7 mouse cellular contexts compared by ENCODE assay signal in genomic region chr15:83148801-83149195, GRCm38 (mm10). TPM values are rescaled to one million over a fixed set of nuclear protein-coding genes. Genes with fewer than 3 reads are reported as not detected.
DNase-seq lines count a peak whose midpoint lies in the region; ATAC-seq and TF ChIP-seq lines count a peak whose summit lies in the region.

No protein-coding gene starts in this region.

- peak overlapping the region; percentile 99 for H3K9ac ChIP-seq in embryonic facial prominence, embryonic 13.5 days
- H3K9ac ChIP-seq in hindbrain, postnatal 0 days (replicated peaks; ENCODE audit: low read length): peak overlapping the region; percentile 90
- peak overlapping the region; percentile 96 for H3K9ac ChIP-seq in midbrain, embryonic 15.5 days

- peaks cover 14% of the 10 kb centered on the region for H3K4me1 ChIP-seq in lung, adult 2 months (ENCODE audit: control insufficient read depth, insufficient read depth, low read length)
- H3K4me1 ChIP-seq in embryonic facial prominence, embryonic 13.5 days: peaks cover 12% of the 10 kb centered on the region
- H3K4me1 ChIP-seq in hindbrain, postnatal 0 days (ENCODE audit: insufficient read depth, low read length): peaks cover 9% of the 10 kb centered on the region; the same call in 1 of the 2 replicates
- peaks cover 20% of the 10 kb centered on the region for H3K4me1 ChIP-seq in midbrain, embryonic 15.5 days

- no peak for TF ChIP-seq POLR2A in lung, adult 2 months (IDR thresholded peaks at IDR 0.05; ENCODE audit: borderline replicate concordance, extremely low read depth, low read depth, low read length)

- H3K4me2 ChIP-seq in embryonic facial prominence, embryonic 13.5 days: peak overlapping the region; percentile 80
- peak overlapping the region; percentile 87 for H3K4me2 ChIP-seq in hindbrain, postnatal 0 days (ENCODE audit: low read depth, low read length)
- peak overlapping the region; percentile 88 for H3K4me2 ChIP-seq in midbrain, embryonic 15.5 days

- peak; percentile 80 for ATAC-seq in embryonic facial prominence, embryonic 13.5 days (ENCODE audit: insufficient number of reproducible peaks, insufficient read depth, low FRiP score, low TSS enrichment, low read depth)
- peak; percentile 82 for ATAC-seq in hindbrain, postnatal 0 days
- ATAC-seq in midbrain, embryonic 15.5 days (replicated peaks): peak; percentile 74

- no peak for TF ChIP-seq CTCF in lung, adult 2 months (IDR thresholded peaks at IDR 0.05; ENCODE audit: insufficient read depth, low read length)
- TF ChIP-seq CTCF in hindbrain, postnatal 0 days (IDR thresholded peaks at IDR 0.05; ENCODE audit: low read depth): no peak

- no peaks in the 10 kb centered on the region for H3K27me3 ChIP-seq in embryonic facial prominence, embryonic 13.5 days
- H3K27me3 ChIP-seq in hindbrain, postnatal 0 days (ENCODE audit: insufficient read depth, low read length): no peaks in the 10 kb centered on the region
- no peaks in the 10 kb centered on the region for H3K27me3 ChIP-seq in midbrain, embryonic 15.5 days (replicated peaks)

- H3K36me3 ChIP-seq in embryonic facial prominence, embryonic 13.5 days: peaks cover 42% of the 10 kb centered on the region
- peaks cover 11% of the 10 kb centered on the region for H3K36me3 ChIP-seq in hindbrain, postnatal 0 days (ENCODE audit: insufficient read depth, low read length)
- H3K36me3 ChIP-seq in midbrain, embryonic 15.5 days (replicated peaks): 0 out of 2 replicates have a peak, but pooled peaks cover 2% of the 10 kb centered on the region

- DNase-seq in lung, adult 2 months: no peak
- no peak for DNase-seq in lung, postnatal 4 days
- DNase-seq in hindbrain, postnatal 0 days (ENCODE audit: low spot score): peak; percentile 83
- DNase-seq in right cerebral cortex, postnatal 10 days (ENCODE audit: low spot score in 2 of 2): no peak
- DNase-seq in cerebellum, postnatal 25 days: no peak

- H3K27ac ChIP-seq in embryonic facial prominence, embryonic 13.5 days: peak overlapping the region; percentile 99
- peak overlapping the region; percentile 99 for H3K27ac ChIP-seq in hindbrain, postnatal 0 days
- peak overlapping the region; percentile 99 for H3K27ac ChIP-seq in midbrain, embryonic 15.5 days

- peak overlapping the region; percentile 96 for H3K4me3 ChIP-seq in lung, adult 2 months (replicated peaks; ENCODE audit: extremely low read depth, low read depth, low read length)
- H3K4me3 ChIP-seq in embryonic facial prominence, embryonic 13.5 days: peak overlapping the region; percentile 91
- peak overlapping the region; percentile 95 for H3K4me3 ChIP-seq in hindbrain, postnatal 0 days (ENCODE audit: low read length)
- peak overlapping the region; percentile 86 for H3K4me3 ChIP-seq in midbrain, embryonic 15.5 days

- WGBS in lung, adult 2 months: under 1% methylated on average over 30 of the region's 41 CpGs
- under 1% methylated on average over 41 of the region's 41 CpGs for WGBS in embryonic facial prominence, embryonic 13.5 days
- WGBS in hindbrain, postnatal 0 days: 0% methylated on average over 34 of the region's 41 CpGs
- WGBS in midbrain, embryonic 15.5 days: under 1% methylated on average over 40 of the region's 41 CpGs

- no peaks in the 10 kb centered on the region for H3K9me3 ChIP-seq in embryonic facial prominence, embryonic 13.5 days
- H3K9me3 ChIP-seq in hindbrain, postnatal 0 days (ENCODE audit: low read length): no peaks in the 10 kb centered on the region
- no peaks in the 10 kb centered on the region for H3K9me3 ChIP-seq in midbrain, embryonic 15.5 days

RNA-seq across cellular contexts. Expression of gene Poldip3, which starts 0.4 kb away (rescaled TPM):
- 46.5 and 55.8 TPM in 2 replicates for polyA plus RNA-seq in lung, adult 2 months (2012; rRNA removed)
- 155 TPM in 2 replicates for polyA plus RNA-seq in embryonic facial prominence, embryonic 13.5 days (2015; fragmentation: Nextera tagmentation; extraction: Ambion mirVana)
- 97.5 and 115 TPM in 2 replicates for total RNA-seq in hindbrain, postnatal 0 days (2014; rRNA removed)
- polyA plus RNA-seq in hindbrain, postnatal 0 days (2015; fragmentation: Nextera tagmentation; extraction: Ambion mirVana): 96.9 and 103 TPM in 2 replicates
- 154 and 158 TPM in 2 replicates for polyA plus RNA-seq in midbrain, embryonic 15.5 days (2015; fragmentation: Nextera tagmentation; extraction: Ambion mirVana)

RNA-seq across cellular contexts. Expression of gene Cyb5r3, which starts 23.6 kb away (rescaled TPM):
- polyA plus RNA-seq in lung, adult 2 months (2012; rRNA removed): 438 and 440 TPM in 2 replicates
- polyA plus RNA-seq in embryonic facial prominence, embryonic 13.5 days (2015; fragmentation: Nextera tagmentation; extraction: Ambion mirVana): 116 and 118 TPM in 2 replicates
- total RNA-seq in hindbrain, postnatal 0 days (2014; rRNA removed): 93.8 and 99.2 TPM in 2 replicates
- polyA plus RNA-seq in hindbrain, postnatal 0 days (2015; fragmentation: Nextera tagmentation; extraction: Ambion mirVana): 117 and 136 TPM in 2 replicates
- polyA plus RNA-seq in midbrain, embryonic 15.5 days (2015; fragmentation: Nextera tagmentation; extraction: Ambion mirVana): 122 TPM in 2 replicates

RNA-seq across cellular contexts. Expression of gene Rrp7a, which starts 26.2 kb away (rescaled TPM):
- 82.1 and 85.3 TPM in 2 replicates for polyA plus RNA-seq in lung, adult 2 months (2012; rRNA removed)
- polyA plus RNA-seq in embryonic facial prominence, embryonic 13.5 days (2015; fragmentation: Nextera tagmentation; extraction: Ambion mirVana): 53.8 and 67.7 TPM in 2 replicates
- 157 and 207 TPM in 2 replicates for total RNA-seq in hindbrain, postnatal 0 days (2014; rRNA removed)
- 69.4 and 74.4 TPM in 2 replicates for polyA plus RNA-seq in hindbrain, postnatal 0 days (2015; fragmentation: Nextera tagmentation; extraction: Ambion mirVana)
- polyA plus RNA-seq in midbrain, embryonic 15.5 days (2015; fragmentation: Nextera tagmentation; extraction: Ambion mirVana): 83.5 and 86.8 TPM in 2 replicates

RNA-seq across cellular contexts. Expression of gene Serhl, which starts 59.5 kb away (rescaled TPM):
- polyA plus RNA-seq in lung, adult 2 months (2012; rRNA removed): 38.6 and 43.5 TPM in 2 replicates
- 60.9 and 68.9 TPM in 2 replicates for polyA plus RNA-seq in embryonic facial prominence, embryonic 13.5 days (2015; fragmentation: Nextera tagmentation; extraction: Ambion mirVana)
- total RNA-seq in hindbrain, postnatal 0 days (2014; rRNA removed): 12.6 and 12.9 TPM in 2 replicates
- 37.4 and 38.5 TPM in 2 replicates for polyA plus RNA-seq in hindbrain, postnatal 0 days (2015; fragmentation: Nextera tagmentation; extraction: Ambion mirVana)
- 24.9 and 27.8 TPM in 2 replicates for polyA plus RNA-seq in midbrain, embryonic 15.5 days (2015; fragmentation: Nextera tagmentation; extraction: Ambion mirVana)
